Mouse (Mus musculus) C2C12 (cell line): ENCODE results near the gene Ntn1.

ENCODE experiments used
- CEBPB ChIP-seq: IDR thresholded peaks from one replicate; pipeline ENCODE4 v1.6.1; 2011; ENCODE audit warnings: low read depth, mild to moderate bottlenecking, control low read depth, moderate library complexity
- CTCF ChIP-seq: IDR thresholded peaks from one replicate; pipeline ENCODE4 v1.5.1; 2011; ENCODE audit not compliant: control insufficient read depth, insufficient read depth, insufficient read length
- MYOD1 ChIP-seq: IDR thresholded peaks from one replicate; pipeline ENCODE4 v1.6.1; 2011; ENCODE audit warnings: low read depth; ENCODE audit not compliant: control insufficient read depth, insufficient read length
- MYOG ChIP-seq: IDR thresholded peaks from one replicate; pipeline ENCODE4 v1.6.1; 2011; ENCODE audit not compliant: control insufficient read depth, insufficient read length; ENCODE audit errors: extremely low read depth

DNA sequence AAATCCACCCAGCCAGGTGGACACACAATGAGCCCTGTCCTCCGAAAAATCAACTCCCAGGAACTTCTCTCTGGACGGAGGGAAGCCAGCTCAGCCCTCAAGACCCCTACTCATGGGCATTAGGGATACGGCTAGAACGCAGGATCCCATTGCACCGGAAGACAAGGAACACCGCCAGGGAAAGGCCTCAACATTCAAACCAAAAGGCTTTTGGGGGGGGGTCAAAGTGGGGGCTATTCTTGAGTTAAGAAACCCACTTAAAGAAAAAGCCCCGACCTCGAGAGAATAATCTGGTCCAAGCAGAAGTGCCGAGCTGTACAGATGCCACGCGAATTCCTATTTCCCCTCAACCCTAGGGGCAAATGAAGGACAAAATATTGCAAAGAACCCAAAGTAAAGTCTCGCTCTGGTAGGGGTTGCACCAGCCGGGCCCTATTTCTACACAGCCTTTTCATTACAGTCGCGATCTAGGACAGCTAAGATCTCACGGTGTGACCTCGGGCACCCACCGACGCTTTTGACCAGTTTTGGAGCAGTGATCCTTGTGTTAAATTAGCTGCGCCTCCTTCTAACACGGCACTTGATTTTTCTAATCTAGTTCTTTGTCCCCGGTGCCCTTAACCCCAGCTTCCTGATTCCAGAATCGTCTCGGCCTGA lies 1.6 kb downstream of the Ntn1 start:
- TF ChIP-seq CTCF (no peak), CEBPB (no peak), MYOG (no peak), MYOD1 (no peak)
